Mouse (Mus musculus) erythroblast, embryonic 14.5 days (primary cell): ENCODE data around the gene Gtpbp3.

Experiments
- GATA1 ChIP-seq: IDR thresholded peaks from 2 replicates; pipeline ENCODE4 v1.6.1; 2012; ENCODE audit warnings: low read length, inconsistent platforms, mixed read lengths
- TAL1 ChIP-seq: IDR thresholded peaks from 3 replicates; pipeline ENCODE4 v1.6.1; 2012; ENCODE audit warnings: low read length, inconsistent platforms, mixed read lengths

DNA sequence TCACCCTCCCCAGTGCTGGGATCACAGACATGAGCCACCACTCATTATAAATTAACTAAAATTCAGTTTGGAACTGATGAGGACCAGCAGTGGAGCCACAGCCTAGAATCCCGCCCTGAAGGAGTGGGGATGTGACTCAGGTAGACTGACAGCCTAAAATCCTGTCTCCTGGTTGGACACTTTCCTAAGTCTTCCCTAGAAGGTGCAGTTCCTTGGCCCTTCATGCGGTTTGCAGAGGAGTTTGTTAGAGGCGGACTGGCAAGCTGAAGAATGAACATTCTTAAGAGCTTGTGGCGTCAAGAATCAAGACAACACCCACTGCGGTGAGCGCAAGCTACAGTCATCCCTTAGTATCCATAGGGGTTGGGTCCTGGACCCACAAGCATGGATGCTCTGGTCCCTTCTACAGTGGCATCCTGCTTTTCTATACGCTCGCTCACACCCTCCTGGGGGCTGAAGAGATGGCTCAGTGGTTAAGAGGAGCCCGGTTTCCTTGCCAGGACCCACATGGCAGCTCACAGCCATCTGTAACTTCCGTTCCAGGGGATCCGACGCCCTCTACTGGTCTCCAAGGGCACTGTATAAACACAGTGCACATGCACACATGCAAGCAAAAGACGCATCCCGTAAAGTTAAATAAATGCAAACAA lies 10.6 kb upstream of the Gtpbp3 start:
- TF ChIP-seq GATA1, result no peak
- TF ChIP-seq TAL1, result no peak
